Mouse (Mus musculus) myocyte (in vitro differentiated cells): ENCODE measurements around the gene E130208F15Rik. TPM values are rescaled to one million over a fixed set of nuclear protein-coding genes. Genes with fewer than 3 reads are reported as not detected.

Experiments
- H3K27me3 ChIP-seq: one replicate; pipeline ENCODE4 v1.6.1; 2011; ENCODE audit not compliant: control insufficient read depth, insufficient read depth, insufficient read length
- H3K36me3 ChIP-seq: one replicate; pipeline ENCODE4 v1.6.1; 2011; ENCODE audit not compliant: control insufficient read depth, insufficient read depth
- H3K4me2 ChIP-seq: one replicate; pipeline ENCODE4 v1.6.1; 2011; ENCODE audit warnings: low read depth, control low read depth
- H3K4me3 ChIP-seq: one replicate; pipeline ENCODE4 v1.5.1; 2011; ENCODE audit warnings: mild to moderate bottlenecking, control low read depth, moderate library complexity
- H3K79me2 ChIP-seq: one replicate; pipeline ENCODE4 v1.6.1; 2011; ENCODE audit not compliant: control insufficient read depth, insufficient read depth
- H3ac ChIP-seq: one replicate; pipeline ENCODE4 v1.6.1; 2011; ENCODE audit not compliant: control insufficient read depth, insufficient read length
- CEBPB ChIP-seq: IDR thresholded peaks from 2 replicates; pipeline ENCODE4 v1.6.1; 2011; ENCODE audit warnings: mild to moderate bottlenecking, moderate library complexity; ENCODE audit not compliant: poor library complexity, insufficient read depth, severe bottlenecking
- E2F4 ChIP-seq: IDR thresholded peaks from one replicate; pipeline ENCODE4 v1.6.1; 2011; ENCODE audit warnings: mild to moderate bottlenecking, control low read depth, moderate library complexity; ENCODE audit not compliant: insufficient read depth
- MAX ChIP-seq: IDR thresholded peaks from one replicate; pipeline ENCODE4 v1.6.1; 2011; ENCODE audit warnings: low read depth, mild to moderate bottlenecking, control low read depth
- MYOD1 ChIP-seq, 3 experiments: IDR thresholded peaks; one replicate each; pipeline ENCODE4 v1.6.1; 2011; ENCODE audit warnings: control low read depth in 2 of 3, low read depth in 2 of 3, mild to moderate bottlenecking in 2 of 3, moderate library complexity in 1 of 3; ENCODE audit not compliant: insufficient read length in 2 of 3, control insufficient read depth in 1 of 3
- MYOG ChIP-seq, 3 experiments: IDR thresholded peaks; one replicate each; pipeline ENCODE4 v1.6.1; 2011; ENCODE audit warnings: control low read depth in 2 of 3, low read depth in 2 of 3, mild to moderate bottlenecking in 2 of 3; ENCODE audit not compliant: insufficient read length in 2 of 3, control insufficient read depth in 1 of 3, insufficient read depth in 1 of 3
- POLR2A ChIP-seq: IDR thresholded peaks from one replicate; pipeline ENCODE4 v1.6.1; 2011; ENCODE audit warnings: low read depth, mild to moderate bottlenecking, control low read depth, moderate library complexity; ENCODE audit not compliant: insufficient read length
- POLR2AphosphoS2 ChIP-seq: IDR thresholded peaks from one replicate; pipeline ENCODE4 v1.6.1; 2011; ENCODE audit warnings: low read depth, control low read depth; ENCODE audit not compliant: insufficient read length
- REST ChIP-seq: IDR thresholded peaks from one replicate; pipeline ENCODE4 v1.6.1; 2011; ENCODE audit warnings: mild to moderate bottlenecking, control low read depth, moderate library complexity; ENCODE audit not compliant: insufficient read depth, insufficient read length
- SRF ChIP-seq: IDR thresholded peaks from one replicate; pipeline ENCODE4 v1.6.1; 2011; ENCODE audit warnings: low read depth; ENCODE audit not compliant: control insufficient read depth, insufficient read length
- TCF12 ChIP-seq: IDR thresholded peaks from one replicate; pipeline ENCODE4 v1.6.1; 2011; ENCODE audit warnings: mild to moderate bottlenecking, control low read depth; ENCODE audit not compliant: poor library complexity, insufficient read depth, severe bottlenecking
- TCF3 ChIP-seq: IDR thresholded peaks from one replicate; pipeline ENCODE4 v1.6.1; 2011; ENCODE audit warnings: low read depth, control low read depth; ENCODE audit not compliant: insufficient read length
- USF1 ChIP-seq: IDR thresholded peaks from one replicate; pipeline ENCODE4 v1.6.1; 2011; ENCODE audit warnings: low read depth, mild to moderate bottlenecking, control low read depth, moderate library complexity
- polyA plus RNA-seq: library from polyadenylated mRNA; unstranded; fragments of >200 nt; fragmentation: generic; extraction: Trizol; gene quantifications from one replicate; pipeline ENCODE4 v1.2.1, GENCODE M21; 2012; ENCODE audit warnings: missing spikeins

E130208F15Rik gene
- polyA plus RNA-seq, 1 experiment = 4.0 TPM

DNA sequence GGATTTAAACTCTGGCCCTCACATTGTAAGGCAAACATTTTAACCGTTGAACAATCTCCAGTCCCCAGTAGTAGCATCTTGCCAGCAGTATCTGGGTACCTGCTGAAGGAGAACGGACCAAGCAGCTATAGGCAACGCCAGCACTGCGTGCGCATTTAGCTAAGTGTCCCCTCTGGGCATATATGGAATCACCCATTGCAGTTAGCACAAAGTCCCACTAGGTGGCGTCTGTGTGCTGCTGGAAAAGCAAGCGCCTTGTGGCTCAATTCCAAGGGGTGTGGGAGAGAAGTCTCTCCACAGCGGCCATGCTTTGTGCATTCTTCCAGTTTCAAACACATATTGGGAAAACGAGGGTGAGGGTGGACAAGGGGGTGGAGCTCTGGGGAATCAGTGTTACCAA lies 14.8 kb downstream of the E130208F15Rik start:
- Histone ChIP-seq H3K27me3 (peaks cover 37% of the 10 kb centered on the region), H3ac (no peak overlapping the region), H3K4me3 (no peak overlapping the region), H3K36me3 (no peaks in the 10 kb centered on the region), H3K4me2 (no peak overlapping the region), H3K79me2 (no peaks in the 10 kb centered on the region)
- TF ChIP-seq MYOD1 (IDR thresholded peaks at IDR 0.05; ENCODE audit: control insufficient read depth in 1 of 3, insufficient read length in 2 of 3, low read depth in 2 of 3) (no peak), REST (no peak), POLR2A (no peak), MAX (no peak), POLR2AphosphoS2 (no peak), CEBPB (no peak)

DNA sequence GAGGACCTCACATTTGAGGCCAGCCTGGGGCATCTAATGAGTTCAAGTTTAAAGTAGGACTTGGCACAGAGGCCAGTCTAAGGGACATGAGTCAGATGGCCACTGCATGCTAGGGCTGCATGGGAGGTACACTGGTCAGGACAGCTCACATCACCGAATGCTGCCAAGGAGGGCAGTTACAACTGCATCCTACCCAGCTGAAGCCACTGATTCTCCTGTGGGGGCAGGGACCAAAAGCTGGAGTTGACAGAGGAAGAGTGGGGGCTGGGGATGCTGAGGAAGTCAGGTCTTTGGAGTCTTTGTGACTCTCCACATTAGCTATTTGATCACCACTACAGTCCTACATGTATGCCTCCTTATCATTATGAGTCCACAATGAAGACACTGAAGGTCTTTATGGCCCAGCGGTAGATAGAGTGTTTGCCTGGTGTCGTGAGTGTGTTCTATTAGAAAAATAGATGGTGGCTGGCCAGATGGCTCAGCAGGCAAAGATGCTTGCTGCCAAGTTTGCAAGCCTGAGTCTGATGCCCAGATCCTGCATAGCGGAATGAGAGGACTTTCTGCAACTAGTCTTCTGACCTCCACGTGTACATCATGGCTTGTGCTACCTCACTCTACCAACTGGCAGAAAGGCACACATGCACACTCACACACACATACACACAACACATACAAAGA lies 18.0 kb downstream of the E130208F15Rik start:
- Histone ChIP-seq H3ac (no peak overlapping the region), H3K36me3 (no peaks in the 10 kb centered on the region), H3K79me2 (no peaks in the 10 kb centered on the region), H3K4me3 (no peak overlapping the region), H3K4me2 (no peak overlapping the region), H3K27me3 (peaks cover 46% of the 10 kb centered on the region)
- TF ChIP-seq E2F4 = no peak
- TF ChIP-seq TCF12 = no peak
- no peak for TF ChIP-seq TCF3
- no peak for TF ChIP-seq USF1
- no peak for TF ChIP-seq REST
- TF ChIP-seq SRF = no peak
- no peak for TF ChIP-seq MYOG (IDR thresholded peaks at IDR 0.05; ENCODE audit: control insufficient read depth in 1 of 3, insufficient read depth in 1 of 3, insufficient read length in 2 of 3, low read depth in 2 of 3)
- TF ChIP-seq POLR2AphosphoS2 = no peak

DNA sequence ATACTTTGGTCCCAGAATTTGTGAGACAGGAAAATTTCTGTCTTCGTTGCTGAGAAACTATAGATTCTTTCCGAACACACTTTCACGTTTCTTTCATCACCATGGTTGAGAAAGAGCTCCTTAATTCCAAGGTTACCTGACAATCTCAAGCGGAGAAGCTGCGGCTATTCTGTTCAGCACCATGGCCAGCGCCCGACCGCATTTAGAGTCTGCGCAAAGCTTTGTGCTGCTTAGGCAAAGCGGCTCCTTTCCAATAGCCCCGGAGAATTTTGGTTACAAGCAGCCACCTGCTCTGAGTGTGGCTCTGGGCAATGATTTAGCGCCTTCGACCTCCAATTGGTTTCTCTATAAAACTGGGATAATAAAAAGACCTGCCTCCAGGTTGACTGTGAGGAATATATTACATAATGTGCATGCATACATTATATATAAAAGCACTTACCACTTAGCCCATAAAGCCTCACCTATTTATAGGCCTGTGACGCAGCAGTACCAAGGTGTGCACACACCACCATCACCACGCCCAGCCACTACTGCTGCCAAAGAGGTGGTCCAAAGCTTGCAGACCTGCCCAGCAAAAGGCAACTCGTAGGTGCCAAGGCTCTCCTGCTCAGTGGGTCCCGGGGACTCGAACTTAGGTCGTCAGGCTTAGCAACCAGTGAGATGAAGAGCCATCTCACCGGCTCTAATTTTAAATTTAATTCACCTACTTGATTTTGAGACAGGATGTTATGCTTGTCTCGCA lies 25.3 kb downstream of the E130208F15Rik start:
- no peak overlapping the region for H3K4me2 ChIP-seq
- H3K36me3 ChIP-seq = no peaks in the 10 kb centered on the region
- H3K79me2 ChIP-seq = no peaks in the 10 kb centered on the region
- TF ChIP-seq REST (peak; percentile 90), POLR2A (no peak)
- no peak overlapping the region for H3ac ChIP-seq
- H3K27me3 ChIP-seq = peaks cover 46% of the 10 kb centered on the region
- H3K4me3 ChIP-seq = no peak overlapping the region

DNA sequence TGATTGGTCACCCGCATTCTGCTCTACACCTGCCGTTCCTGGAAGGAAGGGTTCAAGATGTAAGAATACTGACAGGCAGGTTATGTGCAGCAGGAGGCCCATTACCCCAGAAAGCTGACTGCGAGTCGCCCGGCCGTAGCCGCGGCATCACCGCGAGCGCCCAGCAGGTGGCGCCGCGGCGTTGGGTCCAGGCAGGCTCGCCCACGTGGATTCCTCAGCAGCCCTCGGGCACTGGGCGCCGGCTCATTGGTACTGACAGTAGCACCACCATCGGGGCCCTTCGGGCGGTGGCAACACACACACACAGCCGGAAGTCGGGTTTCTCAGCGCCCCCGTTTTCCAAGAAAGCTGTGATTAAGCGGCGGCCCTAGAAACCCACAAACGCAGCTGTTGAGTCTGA lies 26.3 kb downstream of the E130208F15Rik start:
- TF ChIP-seq E2F4 = no peak
- no peak for TF ChIP-seq TCF3
- TF ChIP-seq MYOD1 (IDR thresholded peaks at IDR 0.05; ENCODE audit: control insufficient read depth in 1 of 3, insufficient read length in 2 of 3, low read depth in 2 of 3) = no peak
- TF ChIP-seq MAX = no peak
- TF ChIP-seq CEBPB = no peak
- no peak for TF ChIP-seq USF1
- TF ChIP-seq POLR2A = no peak
- Histone ChIP-seq H3K4me3 (no peak overlapping the region), H3K27me3 (peaks cover 47% of the 10 kb centered on the region), H3K79me2 (no peaks in the 10 kb centered on the region), H3K36me3 (no peaks in the 10 kb centered on the region), H3K4me2 (no peak overlapping the region), H3ac (no peak overlapping the region)

DNA sequence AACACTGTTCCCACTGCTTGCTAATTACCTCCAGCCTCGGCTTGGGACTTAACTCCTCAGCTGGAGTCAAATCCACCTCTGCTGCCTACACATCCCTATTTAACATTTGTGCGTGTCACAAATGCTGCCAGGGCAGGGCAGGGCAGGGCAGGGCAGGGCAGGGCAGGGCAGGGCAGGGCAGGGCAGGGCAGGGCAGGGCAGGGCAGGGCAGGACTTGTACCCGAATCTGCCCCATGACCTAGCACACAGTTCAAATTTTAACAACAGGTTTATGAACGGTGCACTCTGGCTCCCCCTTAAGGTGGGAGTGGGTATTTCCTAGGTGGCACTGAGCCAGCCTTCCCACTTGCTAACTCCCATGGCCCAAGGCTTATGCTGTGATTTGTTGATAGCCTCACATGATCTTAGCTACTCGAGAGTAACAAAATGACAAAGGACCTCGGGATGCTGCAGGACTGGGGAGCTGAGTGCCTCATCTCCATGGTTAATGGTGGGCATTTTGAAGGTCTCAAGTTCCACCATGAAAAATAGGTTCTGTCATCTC lies 31.8 kb downstream of the E130208F15Rik start:
- no peaks in the 10 kb centered on the region for H3K36me3 ChIP-seq
- no peaks in the 10 kb centered on the region for H3K79me2 ChIP-seq
- no peak overlapping the region for H3K4me2 ChIP-seq
- peaks cover 53% of the 10 kb centered on the region for H3K27me3 ChIP-seq
- H3ac ChIP-seq = no peak overlapping the region
- no peak overlapping the region for H3K4me3 ChIP-seq
- TF ChIP-seq TCF3 (no peak), USF1 (peak; percentile 35)
